Mouse (Mus musculus) bone marrow, adult 2 months (tissue): ENCODE results near the gene Tsc2.

Source experiments
- CTCF ChIP-seq: fragments of 200-500 bp; IDR thresholded peaks from 2 replicates; pipeline ENCODE4 v1.5.1; 2011; ENCODE audit warnings: low read length, control low read depth; ENCODE audit not compliant: control insufficient read depth, insufficient read depth
- POLR2A ChIP-seq: fragments of 200-500 bp; IDR thresholded peaks from 2 replicates; pipeline ENCODE4 v1.6.1; 2011; ENCODE audit warnings: low read depth, mild to moderate bottlenecking, control low read depth, low read length, borderline replicate concordance; ENCODE audit not compliant: control insufficient read depth

- TF ChIP-seq CTCF (no peak), POLR2A (no peak)
These were observed 39.7 kb upstream of the Tsc2 start for GRCm38 (mm10) chr17:24672141-24672540.
